Mouse (Mus musculus): ENCODE measurements around the gene Socs2. TPM values are rescaled to one million over a fixed set of nuclear protein-coding genes. Genes with fewer than 3 reads are reported as not detected.

The Socs2 gene
- polyA plus RNA-seq, 1 experiment from 2014 or later = 38.5 TPM

DNA sequence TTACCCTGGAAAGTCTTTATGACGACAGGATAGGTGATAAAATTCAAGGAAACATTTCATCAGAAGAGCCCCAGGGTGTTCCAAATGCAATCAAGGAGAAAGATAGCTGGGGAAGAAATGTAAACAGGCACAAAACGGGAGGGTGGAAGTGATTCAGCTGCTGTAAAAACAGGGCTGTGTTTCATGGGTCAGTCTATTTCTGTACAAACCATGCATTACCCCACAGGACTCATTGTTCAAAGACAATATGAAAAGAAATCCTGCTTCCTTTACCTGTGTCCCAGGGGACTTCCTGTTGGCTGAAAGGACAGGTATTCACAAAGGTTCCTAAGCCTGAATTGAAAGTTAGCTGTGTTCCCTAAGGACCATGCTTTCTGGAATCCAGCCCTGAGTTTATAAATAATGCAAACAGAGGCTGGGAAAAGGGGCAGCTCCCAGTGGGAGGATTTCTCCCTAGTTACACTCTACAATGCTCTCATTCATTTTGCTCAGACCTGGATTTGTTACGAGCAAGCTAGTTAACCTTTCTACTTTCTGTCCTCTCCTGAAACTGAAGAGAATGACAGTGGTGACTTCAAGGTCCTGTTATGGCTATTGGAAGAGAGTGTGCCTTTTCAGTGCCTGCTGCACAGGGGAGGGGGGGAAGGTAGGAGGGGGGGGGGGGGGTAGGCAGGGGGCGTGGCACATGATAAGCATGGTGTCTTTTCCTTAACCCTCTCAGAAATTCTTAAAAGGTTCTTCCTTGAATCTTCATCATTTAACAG is 80.0 kb downstream of the Socs2 start:
- Histone ChIP-seq H3K9ac (ENCODE audit: low read depth, low read length) (no peak overlapping the region), H3K4me3 (ENCODE audit: low read depth, low read length) (no peak overlapping the region), H3K27me3 (ENCODE audit: control insufficient read depth, insufficient read depth, low read length) (no peaks in the 10 kb centered on the region), H3K27ac (ENCODE audit: low read depth, low read length) (no peak overlapping the region), H3K9me3 (replicated peaks; ENCODE audit: control insufficient read depth, low read length) (no peaks in the 10 kb centered on the region), H3K36me3 (ENCODE audit: control insufficient read depth, insufficient read depth, low read length) (no peaks in the 10 kb centered on the region), H3K4me1 (ENCODE audit: control insufficient read depth, insufficient read depth, low read length) (peaks cover 8% of the 10 kb centered on the region), H3K4me2 (peak overlapping the region; percentile 35; the same call in 1 of the 2 replicates)
- WGBS (ENCODE audit: insufficient replicate concordance) = 11% methylated on average over 4 of the region's 4 CpGs
- ATAC-seq (replicated peaks; ENCODE audit: insufficient number of reproducible peaks, low FRiP score, low TSS enrichment) = no peak

Other genes with a start within 250 kb of the Socs2 start
- 10.6 and 11.7 TPM in 2 replicates for gene Cradd, start 93.0 kb downstream of the Socs2 start, polyA plus RNA-seq (2014; fragmentation: Nextera tagmentation; extraction: Ambion mirVana)
- 518 and 543 TPM in 2 replicates for gene Mrpl42, start 84.8 kb upstream of the Socs2 start, polyA plus RNA-seq (2014; fragmentation: Nextera tagmentation; extraction: Ambion mirVana)
- 319 and 322 TPM in 2 replicates for gene Ube2n, start 98.0 kb upstream of the Socs2 start, polyA plus RNA-seq (2014; fragmentation: Nextera tagmentation; extraction: Ambion mirVana)
- 134 and 147 TPM in 2 replicates for gene Nudt4, start 147.0 kb upstream of the Socs2 start, polyA plus RNA-seq (2014; fragmentation: Nextera tagmentation; extraction: Ambion mirVana)